Mouse (Mus musculus) left cerebral cortex, postnatal 36 days (tissue): ENCODE measurements around the gene Golga1. TPM values are rescaled to one million over a fixed set of nuclear protein-coding genes. Genes with fewer than 3 reads are reported as not detected.

ENCODE experiments used
- DNase-seq, 2 experiments: peaks; one replicate each; pipeline ENCODE4 v3.0.0; 2021 to 2022; ENCODE audit warnings: low spot score in 2 of 2, mixed read lengths in 1 of 2
- intact Hi-C: fragments of 180-260 bp; cut with DNase I; formaldehyde crosslinking; loops from one replicate; pipeline ENCODE4 v1.15.1; 2025
- total RNA-seq, 2 experiments: library from RNA; stranded (reverse); gene quantifications; 2 replicates each; pipeline ENCODE4 v1.2.3; 2021

Golga1 gene
- total RNA-seq, 2 experiments from 2014 or later = 24.1 to 37.1 TPM

- intact Hi-C loops = loop anchor here (10.0 kb wide), 1 partner anchor 364 kb away; the partner anchor contains the start of gene Psmb7
Observed at GRCm38 (mm10) chr2:39008954-39009365, 56.4 kb downstream of the Golga1 start.

GRCm38 (mm10) chr2:39008350-39008851 lies 56.9 kb downstream of the Golga1 start:
- intact Hi-C loops = loop anchor here (10.0 kb wide), 1 partner anchor 364 kb away; the partner anchor contains the start of gene Psmb7
- peak in 1 of 2 experiments; percentile 46 for DNase-seq

More at GRCm38 (mm10) chr2:39008954-39009365, 56.4 kb downstream of the Golga1 start:
- peak in 1 of 2 experiments; percentile 43 for DNase-seq

GRCm38 (mm10) chr2:39007865-39008264 lies 57.5 kb downstream of the Golga1 start:
- peak; percentile 95 to 97 for DNase-seq
- intact Hi-C loops = loop anchor here (10.0 kb wide), 1 partner anchor 363 kb away; the partner anchor contains the start of gene Psmb7

- intact Hi-C loops = loop anchor here (10.0 kb wide), 1 partner anchor 361 kb away; the partner anchor contains the start of gene Psmb7
- DNase-seq = no peak
Observed at GRCm38 (mm10) chr2:39006149-39006730, 59.1 kb downstream of the Golga1 start.

- intact Hi-C loops = loop anchor here (10.0 kb wide), 1 partner anchor 361 kb away; the partner anchor contains the start of gene Psmb7
- no peak for DNase-seq
Observed at GRCm38 (mm10) chr2:39005574-39006079, 59.7 kb downstream of the Golga1 start, which contains the start of gene Rpl35. Gene Rpl35 (minus strand): TSS chr2:39005624.

- DNase-seq = peak; percentile 89 to 92
- intact Hi-C loops = loop anchor here (10.0 kb wide), 1 partner anchor 360 kb away; the partner anchor contains the start of gene Psmb7
Observed at GRCm38 (mm10) chr2:39004880-39005435, 60.4 kb downstream of the Golga1 start, which contains the start of gene Arpc5l. Gene Arpc5l (plus strand): TSS chr2:39005348.

- intact Hi-C loops = loop anchor here (10.0 kb wide), 1 partner anchor 360 kb away; the partner anchor contains the start of gene Psmb7
- DNase-seq = no peak
Observed at GRCm38 (mm10) chr2:39004372-39004771, 61.0 kb downstream of the Golga1 start.

GRCm38 (mm10) chr2:39003512-39003911 lies 61.8 kb downstream of the Golga1 start:
- DNase-seq = no peak
- intact Hi-C loops = loop anchor here (10.0 kb wide), 1 partner anchor 359 kb away; the partner anchor contains the start of gene Psmb7

GRCm38 (mm10) chr2:39003106-39003505 lies 62.2 kb downstream of the Golga1 start:
- DNase-seq = no peak
- intact Hi-C loops = loop anchor here (10.0 kb wide), 1 partner anchor 358 kb away; the partner anchor contains the start of gene Psmb7

- intact Hi-C loops = loop anchor here (10.0 kb wide), 1 partner anchor 357 kb away; the partner anchor contains the start of gene Psmb7
- DNase-seq = no peak
Observed at GRCm38 (mm10) chr2:39001866-39002265, 63.5 kb downstream of the Golga1 start.

- DNase-seq = no peak
- intact Hi-C loops = loop anchor here (10.0 kb wide), 1 partner anchor 356 kb away; the partner anchor contains the start of gene Psmb7
Observed at GRCm38 (mm10) chr2:39000587-39000919, 64.8 kb downstream of the Golga1 start.

GRCm38 (mm10) chr2:38999910-39000586 lies 65.3 kb downstream of the Golga1 start:
- intact Hi-C loops = loop anchor here (10.0 kb wide), 1 partner anchor 355 kb away; the partner anchor contains the start of gene Psmb7
- DNase-seq = no peak

- no peak for DNase-seq
- intact Hi-C loops = no loop called here
Observed at GRCm38 (mm10) chr2:38999381-38999780, 66.0 kb downstream of the Golga1 start.

GRCm38 (mm10) chr2:38997386-38998374 lies 67.7 kb downstream of the Golga1 start, which contains the start of gene Wdr38:
Gene Wdr38 (plus strand): TSS chr2:38997476.
- peak; percentile 88 to 90 for DNase-seq
- intact Hi-C loops = loop anchor here (1.0 kb wide), 1 partner anchor 71 kb away; no protein-coding TSS in a partner anchor

GRCm38 (mm10) chr2:38992452-38992851 lies 72.9 kb downstream of the Golga1 start:
- DNase-seq = no peak
- intact Hi-C loops = no loop called here

GRCm38 (mm10) chr2:38992004-38992403 lies 73.3 kb downstream of the Golga1 start:
- no peak for DNase-seq
- intact Hi-C loops = no loop called here

GRCm38 (mm10) chr2:38988929-38989328 lies 76.4 kb downstream of the Golga1 start:
- DNase-seq = no peak
- intact Hi-C loops = no loop called here
